Mouse (Mus musculus): ENCODE measurements around the gene Klc4.

Gene Klc4

GRCm38 (mm10) chr17:46621324-46621723, 24.5 kb downstream of the Klc4 start:
- no peak for DNase-seq (ENCODE audit: low spot score)

GRCm38 (mm10) chr17:46619683-46620357, 26.0 kb downstream of the Klc4 start:
- no peak for DNase-seq (ENCODE audit: low spot score)

GRCm38 (mm10) chr17:46618769-46619682, 26.8 kb downstream of the Klc4 start:
- DNase-seq (ENCODE audit: low spot score), result no peak

GRCm38 (mm10) chr17:46618394-46618768, 27.4 kb downstream of the Klc4 start:
- no peak for DNase-seq (ENCODE audit: low spot score)

GRCm38 (mm10) chr17:46617799-46618198, 28.0 kb downstream of the Klc4 start:
- no peak for DNase-seq (ENCODE audit: low spot score)

GRCm38 (mm10) chr17:46613229-46613628, 32.6 kb downstream of the Klc4 start:
- no peak for DNase-seq (ENCODE audit: low spot score)

GRCm38 (mm10) chr17:46612820-46613219, 33.0 kb downstream of the Klc4 start:
- no peak for DNase-seq (ENCODE audit: low spot score)

GRCm38 (mm10) chr17:46612189-46612588, 33.6 kb downstream of the Klc4 start:
- DNase-seq (ENCODE audit: low spot score), result no peak

GRCm38 (mm10) chr17:46611316-46611715, 34.5 kb downstream of the Klc4 start:
- DNase-seq (ENCODE audit: low spot score), result no peak

- DNase-seq (ENCODE audit: low spot score), result no peak
These were observed 35.9 kb downstream of the Klc4 start for GRCm38 (mm10) chr17:46609721-46610514.

- DNase-seq (ENCODE audit: low spot score), result no peak
These were observed 39.8 kb downstream of the Klc4 start for GRCm38 (mm10) chr17:46605987-46606386.

GRCm38 (mm10) chr17:46605126-46605525, 40.7 kb downstream of the Klc4 start:
- DNase-seq (ENCODE audit: low spot score), result no peak

- no peak for DNase-seq (ENCODE audit: low spot score)
These were observed 42.6 kb downstream of the Klc4 start for GRCm38 (mm10) chr17:46603229-46603628.

GRCm38 (mm10) chr17:46602212-46602611, 43.6 kb downstream of the Klc4 start:
- no peak for DNase-seq (ENCODE audit: low spot score)

GRCm38 (mm10) chr17:46600569-46600968, 45.3 kb downstream of the Klc4 start:
- DNase-seq (ENCODE audit: low spot score), result no peak

GRCm38 (mm10) chr17:46598963-46599362, 46.9 kb downstream of the Klc4 start:
- DNase-seq (ENCODE audit: low spot score), result no peak

GRCm38 (mm10) chr17:46597956-46598355, 47.9 kb downstream of the Klc4 start:
- no peak for DNase-seq (ENCODE audit: low spot score)

GRCm38 (mm10) chr17:46595336-46595735, 50.5 kb downstream of the Klc4 start:
- no peak for DNase-seq (ENCODE audit: low spot score)

- no peak for DNase-seq (ENCODE audit: low spot score)
These were observed 51.2 kb downstream of the Klc4 start for GRCm38 (mm10) chr17:46594606-46595005.

- DNase-seq (ENCODE audit: low spot score), result no peak
These were observed 52.7 kb downstream of the Klc4 start for GRCm38 (mm10) chr17:46593124-46593523.

- DNase-seq (ENCODE audit: low spot score), result no peak
These were observed 54.4 kb downstream of the Klc4 start for GRCm38 (mm10) chr17:46591406-46591805.

GRCm38 (mm10) chr17:46590439-46590838, 55.4 kb downstream of the Klc4 start:
- DNase-seq (ENCODE audit: low spot score), result no peak

Measured in c-Kit-positive CD71-positive TER-119-positive erythroid progenitor cells, embryonic 14.5 days (primary cell).